Mouse (Mus musculus) neural tube, embryonic 14.5 days (tissue): ENCODE results near the gene Gm11541. TPM values are rescaled to one million over a fixed set of nuclear protein-coding genes. Genes with fewer than 3 reads are reported as not detected.

Experiments used
- ATAC-seq: fragments of 200-750 bp; cut with Nextera tagmentation; 2 replicates; pipeline ENCODE4 v1.8.0; 2017; ENCODE audit warnings: low read depth, mild to moderate bottlenecking, moderate TSS enrichment, moderate library complexity
- H3K27ac ChIP-seq: fragments of 300-500 bp; sonication (generic); 2 replicates; pipeline ENCODE4 v1.5.1; 2014; ENCODE audit warnings: low read depth, mild to moderate bottlenecking, control low read depth, low read length, moderate library complexity, mixed read lengths
- H3K27me3 ChIP-seq: fragments of 300-500 bp; sonication (generic); 2 replicates; pipeline ENCODE4 v1.6.1; 2014; ENCODE audit warnings: low read length; ENCODE audit not compliant: control insufficient read depth, insufficient read depth
- H3K36me3 ChIP-seq: fragments of 300-500 bp; sonication (generic); 2 replicates; pipeline ENCODE4 v1.6.1; 2014; ENCODE audit warnings: low read length, mixed read lengths; ENCODE audit not compliant: control insufficient read depth, insufficient read depth
- H3K4me1 ChIP-seq: fragments of 300-500 bp; sonication (generic); 2 replicates; pipeline ENCODE4 v1.6.1; 2014; ENCODE audit warnings: low read length; ENCODE audit not compliant: control insufficient read depth, insufficient read depth
- H3K4me2 ChIP-seq: fragments of 300-500 bp; sonication (generic); 2 replicates; pipeline ENCODE4 v1.6.1; 2014; ENCODE audit warnings: mild to moderate bottlenecking, low read depth, low read length, control low read depth
- H3K4me3 ChIP-seq: fragments of 300-500 bp; sonication (generic); 2 replicates; pipeline ENCODE4 v1.5.1; 2014; ENCODE audit warnings: low read depth, low read length, control low read depth, mixed read lengths
- H3K9ac ChIP-seq: fragments of 300-500 bp; sonication (generic); replicated peaks from 2 replicates; pipeline ENCODE4 v1.6.1; 2014; ENCODE audit warnings: low read depth, mild to moderate bottlenecking, control low read depth, low read length, mixed read lengths
- H3K9me3 ChIP-seq: fragments of 300-500 bp; sonication (generic); 2 replicates; pipeline ENCODE4 v1.6.1; 2016; ENCODE audit warnings: low read length; ENCODE audit not compliant: control insufficient read depth
- WGBS: fragments of 180-500 bp; shearing (Covaris S2); extraction: QIAGEN DNeasy Blood & Tissue Kit; methylation state at CpG from one replicate; pipeline ENCODE4 v1.1.7; 2014; 5-methylcytosine and 5-hydroxymethylcytosine counted together
- polyA plus RNA-seq: library from polyadenylated mRNA; unstranded; fragments of >200 nt; fragmentation: Nextera tagmentation; extraction: Ambion mirVana; gene quantifications from 2 replicates; pipeline ENCODE4 v1.2.1, GENCODE M21; 2014

Gene Gm11541
- polyA plus RNA-seq, result 0.21 TPM in 1 of 2 replicates, not detected in the other

DNA sequence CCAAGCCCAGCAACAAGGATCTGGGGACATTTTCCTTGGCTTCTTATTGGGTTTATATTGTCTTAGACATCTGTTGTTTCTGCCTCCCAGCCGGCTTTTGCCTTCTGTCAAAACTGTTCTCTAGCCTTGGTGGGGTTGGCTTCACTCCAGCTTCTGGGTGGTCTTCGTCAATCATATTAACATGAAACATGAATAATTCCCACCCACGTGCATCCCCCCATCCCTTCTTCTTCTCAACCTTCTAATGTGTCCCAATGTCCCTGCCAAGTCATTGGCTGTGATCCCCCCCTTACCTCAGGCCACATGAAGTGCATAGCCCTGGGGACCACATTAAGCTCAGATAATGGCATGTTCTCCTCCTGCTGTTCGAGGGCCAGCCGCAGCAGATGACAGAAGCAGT is at the start of gene Gm11541:
Gene Gm11541 (minus strand): TSS at position 28 of the 400 bp plus-strand sequence.
- Histone ChIP-seq H3K36me3 (no peaks in the 10 kb centered on the region), H3K27ac (no peak within 1 kb of the TSS), H3K9ac (no peak within 1 kb of the TSS), H3K27me3 (no peaks in the 10 kb centered on the region), H3K4me2 (no peak within 1 kb of the TSS), H3K4me1 (0 out of 2 replicates have a peak, but pooled peaks cover 4% of the 10 kb centered on the region), H3K4me3 (no peak within 1 kb of the TSS), H3K9me3 (no peaks in the 10 kb centered on the region)
- 77% methylated on average over 5 of the region's 5 CpGs for WGBS
- ATAC-seq, result no peak

DNA sequence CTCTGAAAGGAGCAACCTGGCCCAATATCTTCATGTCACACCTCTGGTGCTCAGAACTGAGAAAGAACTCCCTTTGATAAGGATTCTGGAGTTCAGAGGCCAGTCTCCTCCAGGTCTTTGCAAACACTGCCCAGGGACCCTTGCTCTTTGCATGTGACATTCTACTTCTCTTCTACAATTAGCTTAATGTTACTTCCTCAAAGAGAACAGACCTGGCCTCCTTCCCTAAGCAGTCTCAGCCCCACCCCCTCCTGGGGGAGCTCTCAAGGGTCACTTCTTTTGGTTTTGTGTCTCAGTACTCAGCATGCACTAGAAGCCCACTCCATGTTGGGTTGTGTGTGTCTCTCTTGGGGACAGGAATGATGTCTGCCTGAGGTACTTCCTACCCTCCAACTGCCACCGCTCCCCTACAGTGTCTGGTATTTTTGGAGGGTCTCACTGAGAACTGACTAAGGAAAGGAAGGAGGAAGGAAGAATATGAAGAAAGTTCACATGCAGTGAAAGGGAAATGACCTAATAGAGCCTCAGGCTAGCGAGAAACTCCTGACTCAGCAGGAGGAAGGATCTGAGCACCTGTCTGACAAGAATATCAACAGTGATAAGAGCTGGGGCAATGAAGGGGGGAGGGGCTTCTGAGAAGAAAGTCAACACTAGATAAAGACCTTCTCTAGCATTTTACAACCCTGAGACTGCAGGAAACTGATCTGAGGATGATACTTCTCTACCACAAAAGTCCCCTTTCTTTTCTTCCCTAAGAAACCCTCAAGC is 48.8 kb upstream of the Gm11541 start:
- Histone ChIP-seq H3K27me3 (no peaks in the 10 kb centered on the region), H3K4me1 (no peaks in the 10 kb centered on the region), H3K4me2 (no peak overlapping the region), H3K36me3 (no peaks in the 10 kb centered on the region), H3K4me3 (no peak overlapping the region), H3K9me3 (no peaks in the 10 kb centered on the region), H3K9ac (no peak overlapping the region), H3K27ac (no peak overlapping the region)
- WGBS, result 57% methylated on average over 2 of the region's 2 CpGs
- no peak for ATAC-seq

DNA sequence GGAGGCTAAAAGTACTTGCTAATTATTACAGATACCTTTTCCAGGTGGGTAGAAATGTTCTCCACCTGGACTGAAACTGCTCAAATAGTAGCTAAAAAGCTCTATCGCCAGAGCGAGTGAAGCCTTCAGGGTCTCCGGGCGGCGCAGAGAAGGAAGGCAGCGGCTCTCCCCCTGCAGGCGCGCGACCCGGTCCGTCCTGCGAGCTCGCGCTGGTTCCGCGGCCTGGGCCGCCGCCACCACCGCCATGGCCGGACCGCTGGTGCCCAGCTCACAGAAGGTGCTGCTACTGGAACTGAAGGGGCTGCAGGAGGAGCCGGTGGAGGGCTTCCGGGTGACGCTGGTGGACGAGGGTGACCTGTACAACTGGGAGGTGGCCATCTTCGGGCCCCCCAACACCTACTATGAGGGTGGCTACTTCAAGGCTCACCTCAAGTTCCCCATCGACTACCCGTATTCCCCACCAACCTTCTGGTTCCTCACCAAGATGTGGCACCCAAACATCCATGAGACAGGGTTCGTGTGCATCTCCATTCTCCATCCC is 37.5 kb upstream of the Gm11541 start, which contains the start of gene Cdc34b:
Gene Cdc34b (plus strand): TSS at position 51 of the 541 bp plus-strand sequence.
- no peak within 1 kb of the TSS for H3K9ac ChIP-seq
- no peaks in the 10 kb centered on the region for H3K9me3 ChIP-seq
- H3K27me3 ChIP-seq, result no peaks in the 10 kb centered on the region
- no peak within 1 kb of the TSS for H3K4me2 ChIP-seq
- no peaks in the 10 kb centered on the region for H3K4me1 ChIP-seq
- ATAC-seq, result no peak
- no peak within 1 kb of the TSS for H3K4me3 ChIP-seq
- H3K27ac ChIP-seq, result no peak within 1 kb of the TSS
- 80% methylated on average over 27 of the region's 29 CpGs for WGBS
- no peaks in the 10 kb centered on the region for H3K36me3 ChIP-seq

DNA sequence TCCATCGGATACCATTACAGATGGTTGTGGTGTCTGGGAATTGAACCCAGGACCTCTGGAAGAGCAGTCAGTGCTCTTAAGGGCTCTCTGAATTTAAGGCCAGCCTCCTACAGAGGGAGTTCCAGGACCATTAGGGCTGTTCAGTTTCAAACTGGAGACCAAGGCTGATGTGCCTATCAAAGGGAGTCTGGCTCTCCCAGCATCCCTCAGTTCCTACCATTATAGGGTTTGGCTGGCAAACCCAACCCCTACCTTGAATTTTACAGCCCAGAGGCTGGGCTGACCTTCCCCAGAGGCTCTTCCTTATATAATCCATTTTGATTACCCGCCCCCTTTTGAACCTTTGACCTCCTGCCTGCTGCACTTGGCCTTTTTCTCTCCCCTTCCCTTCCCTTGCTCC is 31.4 kb upstream of the Gm11541 start:
- WGBS, result 70% methylated on average over 2 of the region's 2 CpGs
- H3K27ac ChIP-seq, result no peak overlapping the region
- no peak overlapping the region for H3K4me3 ChIP-seq
- ATAC-seq, result no peak
- H3K4me1 ChIP-seq, result no peaks in the 10 kb centered on the region
- H3K27me3 ChIP-seq, result no peaks in the 10 kb centered on the region
- H3K36me3 ChIP-seq, result no peaks in the 10 kb centered on the region
- no peak overlapping the region for H3K9ac ChIP-seq
- H3K4me2 ChIP-seq, result no peak overlapping the region
- H3K9me3 ChIP-seq, result no peaks in the 10 kb centered on the region

DNA sequence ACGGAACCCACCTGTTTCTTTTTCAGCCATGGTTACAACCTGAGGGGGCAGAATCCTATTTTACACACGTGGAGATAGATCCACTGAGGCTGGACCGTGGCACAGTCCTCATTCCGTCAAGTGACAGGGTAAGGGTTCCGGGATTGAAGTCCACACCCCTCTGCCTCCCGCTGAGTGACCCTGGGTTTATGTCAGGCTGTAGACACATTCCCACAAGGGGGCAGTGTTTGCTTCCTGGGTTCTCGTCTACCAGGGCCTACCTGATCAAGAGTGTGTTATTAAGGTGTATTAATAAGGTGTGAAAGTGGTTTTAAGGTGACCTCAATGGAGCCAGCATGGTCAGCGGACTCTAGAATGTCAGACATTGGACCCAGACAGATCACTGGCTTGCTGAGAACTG is 28.5 kb upstream of the Gm11541 start:
- Histone ChIP-seq H3K9ac (no peak overlapping the region), H3K36me3 (no peaks in the 10 kb centered on the region), H3K27me3 (no peaks in the 10 kb centered on the region), H3K9me3 (no peaks in the 10 kb centered on the region), H3K4me2 (no peak overlapping the region), H3K27ac (no peak overlapping the region), H3K4me3 (no peak overlapping the region), H3K4me1 (no peaks in the 10 kb centered on the region)
- ATAC-seq, result no peak
- WGBS, result 42% methylated on average over 8 of the region's 8 CpGs

DNA sequence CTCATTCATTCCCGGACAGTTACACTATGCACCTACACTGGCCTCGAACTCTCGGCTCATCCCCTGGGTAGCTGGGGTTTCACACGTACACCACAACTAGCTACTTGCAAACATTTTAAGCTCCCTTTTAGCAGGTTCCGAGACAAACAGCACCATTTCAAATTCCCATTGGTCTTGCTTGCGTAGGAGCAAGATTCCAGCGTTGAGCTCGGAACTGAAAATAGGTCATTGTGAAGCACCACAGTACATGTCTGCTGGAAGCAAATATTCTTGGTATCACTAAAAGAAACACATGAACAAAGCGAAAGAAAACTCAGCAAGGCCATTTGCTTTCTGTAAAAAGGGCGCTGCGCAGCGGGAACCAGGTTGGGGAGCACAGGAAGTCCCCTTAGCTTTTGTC is 26.9 kb upstream of the Gm11541 start:
- H3K4me2 ChIP-seq, result no peak overlapping the region
- no peak for ATAC-seq
- H3K36me3 ChIP-seq, result no peaks in the 10 kb centered on the region
- no peaks in the 10 kb centered on the region for H3K27me3 ChIP-seq
- 91% methylated on average over 12 of the region's 12 CpGs for WGBS
- H3K4me1 ChIP-seq, result no peaks in the 10 kb centered on the region
- H3K9me3 ChIP-seq, result no peaks in the 10 kb centered on the region
- no peak overlapping the region for H3K4me3 ChIP-seq
- H3K27ac ChIP-seq, result no peak overlapping the region
- no peak overlapping the region for H3K9ac ChIP-seq

DNA sequence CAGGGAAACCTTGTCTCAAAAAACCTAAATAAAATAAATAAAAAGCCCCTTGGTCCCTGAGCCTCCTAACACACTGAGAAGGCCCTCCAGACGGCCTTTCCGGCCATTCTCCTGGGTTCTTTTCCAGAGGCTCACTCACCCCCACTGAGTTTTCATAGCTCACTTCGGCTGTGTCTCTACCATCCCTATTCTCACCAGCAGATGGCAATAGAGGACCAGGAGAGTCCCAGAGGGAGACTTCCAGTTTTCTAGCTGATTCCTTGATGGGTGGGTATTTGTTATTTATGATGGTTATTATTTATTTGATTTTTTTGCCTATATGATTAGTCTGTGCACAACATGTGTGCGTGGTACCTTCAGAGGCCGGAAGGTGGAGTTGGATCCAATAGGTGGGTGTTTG is 26.0 kb upstream of the Gm11541 start:
- no peak overlapping the region for H3K4me3 ChIP-seq

DNA sequence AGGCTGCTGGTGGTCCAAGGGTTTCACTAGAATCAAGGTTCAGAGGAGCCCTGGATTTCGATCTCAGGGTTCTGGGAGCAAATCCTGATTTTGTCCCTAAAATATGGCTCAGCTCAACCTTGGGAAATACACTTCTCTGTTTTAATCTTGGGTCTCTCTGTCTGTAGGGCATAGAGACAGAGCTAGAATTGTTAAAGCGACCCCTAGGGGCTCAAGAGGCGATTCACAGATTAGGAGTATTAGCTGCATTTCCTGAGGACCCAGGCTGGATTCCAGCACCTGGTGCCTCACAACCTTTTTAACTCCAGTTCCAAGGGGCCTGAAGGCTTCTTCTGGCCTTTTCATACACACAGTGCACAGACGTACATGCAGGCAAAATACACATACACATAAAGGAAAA is 25.3 kb upstream of the Gm11541 start:
- ATAC-seq, result no peak
- no peaks in the 10 kb centered on the region for H3K9me3 ChIP-seq
- 34% methylated on average over 4 of the region's 4 CpGs for WGBS
- H3K4me1 ChIP-seq, result no peaks in the 10 kb centered on the region
- H3K27me3 ChIP-seq, result no peaks in the 10 kb centered on the region
- no peaks in the 10 kb centered on the region for H3K36me3 ChIP-seq
- no peak overlapping the region for H3K4me2 ChIP-seq
- H3K9ac ChIP-seq, result no peak overlapping the region
- H3K27ac ChIP-seq, result no peak overlapping the region
- no peak overlapping the region for H3K4me3 ChIP-seq

More for the DNA sequence above, 26.0 kb upstream of the Gm11541 start:
- no peak for ATAC-seq
- no peaks in the 10 kb centered on the region for H3K4me1 ChIP-seq
- H3K9ac ChIP-seq, result no peak overlapping the region
- no peak overlapping the region for H3K4me2 ChIP-seq
- no peaks in the 10 kb centered on the region for H3K36me3 ChIP-seq
- 31% methylated on average over 5 of the region's 5 CpGs for WGBS
- no peaks in the 10 kb centered on the region for H3K9me3 ChIP-seq
- H3K27me3 ChIP-seq, result no peaks in the 10 kb centered on the region
- no peak overlapping the region for H3K27ac ChIP-seq

DNA sequence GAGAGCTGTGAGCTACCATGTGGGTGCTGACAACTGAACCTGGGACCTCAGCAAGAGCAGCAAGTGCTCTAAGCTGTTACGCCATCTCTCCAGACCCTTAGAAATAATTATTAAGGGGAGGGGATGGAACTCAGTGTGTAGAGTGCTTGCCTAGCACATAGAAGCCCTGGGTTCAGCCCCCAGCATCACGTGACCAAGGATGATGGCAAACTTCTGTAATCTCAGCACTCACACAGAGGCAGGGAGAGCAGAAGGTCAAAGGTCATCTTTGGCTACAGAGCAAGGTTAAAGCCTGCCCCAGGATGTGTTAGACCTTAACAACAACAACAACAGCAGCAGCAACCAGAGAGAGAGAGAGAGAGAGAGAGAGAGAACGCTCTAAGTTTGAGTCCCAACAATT is 24.2 kb upstream of the Gm11541 start:
- ATAC-seq, result no peak
- WGBS, result 86% methylated on average over 3 of the region's 3 CpGs
- H3K4me3 ChIP-seq, result no peak overlapping the region
- H3K27ac ChIP-seq, result no peak overlapping the region
- H3K27me3 ChIP-seq, result no peaks in the 10 kb centered on the region
- H3K9ac ChIP-seq, result no peak overlapping the region
- H3K36me3 ChIP-seq, result no peaks in the 10 kb centered on the region
- no peaks in the 10 kb centered on the region for H3K4me1 ChIP-seq
- no peaks in the 10 kb centered on the region for H3K9me3 ChIP-seq
- H3K4me2 ChIP-seq, result no peak overlapping the region
